Mouse (Mus musculus) lung, postnatal 4 days (tissue): Measurements from ENCODE around the gene Fdxacb1.

ENCODE experiments used
- DNase-seq, 2 experiments: peaks; one replicate each; pipeline ENCODE4 v3.0.0; 2021

The Fdxacb1 gene

GRCm38 (mm10) chr9:50750706-50751105 is 17.3 kb upstream of the Fdxacb1 start:
- DNase-seq = no peak

DNA sequence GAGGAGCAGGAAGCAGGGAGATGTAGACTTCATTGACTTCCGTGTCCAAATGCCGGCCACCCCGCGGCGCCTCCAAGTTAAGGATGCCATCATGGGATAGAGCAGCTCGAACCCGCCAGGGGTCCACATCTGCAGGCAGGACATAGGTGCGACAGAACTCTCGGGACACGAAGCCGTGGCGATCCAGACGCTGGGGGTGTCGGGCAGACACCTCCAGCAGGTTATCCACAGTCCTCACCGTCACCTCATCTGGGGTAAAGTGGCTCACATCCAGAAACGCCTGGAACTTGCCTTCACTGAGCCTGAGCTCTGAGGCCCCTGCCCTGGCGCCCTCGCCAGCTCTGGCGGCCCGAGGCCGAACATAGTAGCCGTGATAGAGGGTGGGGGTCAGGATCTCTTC is 16.7 kb upstream of the Fdxacb1 start, which contains the start of gene Cryab:
Cryab (plus strand) TSS at position 3 of the 400 bp plus-strand sequence.
- peak in 1 of 2 experiments; percentile 29 for DNase-seq

DNA sequence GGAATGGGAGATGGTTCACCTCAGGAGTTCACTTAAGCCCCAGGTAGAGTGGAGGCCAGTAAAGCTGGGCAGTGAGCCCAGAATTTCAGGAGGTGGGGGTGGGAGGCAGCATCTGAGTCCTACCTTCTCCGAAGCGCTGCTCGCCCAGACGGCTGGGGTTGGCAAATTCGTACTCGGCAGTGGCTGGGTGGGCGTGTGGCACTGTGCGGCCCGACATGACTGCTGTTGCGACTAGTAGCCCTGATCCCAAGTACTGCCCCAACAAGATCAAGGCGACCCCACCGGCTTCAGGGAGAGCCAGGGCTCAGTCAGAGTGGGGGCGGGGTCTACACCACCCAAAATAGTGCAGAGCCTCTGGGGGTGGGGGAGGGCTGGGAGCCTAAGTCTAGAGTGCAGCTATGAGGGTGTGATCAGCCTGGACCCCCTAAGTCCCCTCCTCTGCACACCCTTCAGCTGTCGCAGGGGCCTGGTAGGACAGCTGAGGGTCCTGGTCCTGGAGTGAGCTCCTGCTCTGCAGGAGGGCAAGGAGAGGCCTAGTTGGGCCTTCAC is 15.9 kb upstream of the Fdxacb1 start, which contains the start of gene Hspb2:
Hspb2 (minus strand) TSS at position 301 of the 549 bp plus-strand sequence.
- peak; percentile 51 to 64 for DNase-seq

DNA sequence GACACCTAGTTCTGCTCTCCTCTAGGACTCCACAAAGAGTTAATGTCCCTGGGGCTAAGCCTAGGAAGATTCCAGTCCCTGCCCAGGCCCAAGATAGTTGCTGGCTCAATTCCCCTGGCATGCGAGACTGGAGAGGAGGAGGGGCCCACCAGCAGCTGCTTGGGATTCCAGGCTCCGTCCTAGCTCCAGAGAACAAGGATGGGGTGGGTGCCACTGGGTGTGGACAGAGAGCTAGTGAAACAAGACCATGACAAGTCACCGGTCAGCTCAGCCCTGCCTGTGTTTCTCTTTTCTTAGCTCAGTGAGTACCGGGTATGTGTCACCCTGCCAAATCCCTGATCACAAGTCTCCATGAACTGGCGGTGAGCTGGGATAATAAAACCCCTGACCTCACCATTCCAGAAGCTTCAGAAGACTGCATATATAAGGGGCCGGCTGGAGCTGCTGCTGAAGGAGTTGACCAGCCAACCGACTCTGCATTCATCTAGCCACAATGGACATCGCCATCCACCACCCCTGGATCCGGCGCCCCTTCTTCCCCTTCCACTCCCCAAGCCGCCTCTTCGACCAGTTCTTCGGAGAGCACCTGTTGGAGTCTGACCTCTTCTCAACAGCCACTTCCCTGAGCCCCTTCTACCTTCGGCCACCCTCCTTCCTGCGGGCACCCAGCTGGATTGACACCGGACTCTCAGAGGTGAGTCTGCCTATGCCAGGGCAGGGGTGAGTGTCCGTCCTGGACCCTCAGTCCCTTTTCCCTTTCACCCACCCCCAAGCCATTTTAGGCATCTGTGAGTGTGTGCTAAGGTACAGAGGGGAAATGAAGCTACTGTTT is 15.0 kb upstream of the Fdxacb1 start:
- DNase-seq = peak; percentile 83 to 93

DNA sequence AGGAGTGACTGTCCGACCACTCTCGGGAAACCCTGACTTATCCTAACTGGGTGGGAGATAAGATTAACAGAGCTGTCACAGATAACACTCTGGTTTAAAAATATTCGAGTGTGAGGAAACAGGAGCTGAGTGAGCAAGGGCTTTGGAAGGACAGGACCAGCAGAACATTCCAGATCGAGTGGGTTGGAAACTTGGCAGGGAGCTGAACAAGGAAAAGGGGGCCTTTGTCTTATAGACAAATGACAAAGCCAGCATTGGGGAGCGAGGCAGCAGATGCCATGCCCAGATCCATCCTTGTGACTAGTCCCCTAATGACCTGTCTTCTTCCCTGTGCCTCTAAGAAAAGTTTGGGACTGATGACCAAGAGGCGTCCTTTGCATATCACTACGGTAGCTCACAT is 14.1 kb upstream of the Fdxacb1 start:
- no peak for DNase-seq

- DNase-seq = no peak
These were observed 11.3 kb upstream of the Fdxacb1 start for GRCm38 (mm10) chr9:50756711-50757110.

GRCm38 (mm10) chr9:50761520-50762243 is 6.4 kb upstream of the Fdxacb1 start:
- DNase-seq = no peak

DNA sequence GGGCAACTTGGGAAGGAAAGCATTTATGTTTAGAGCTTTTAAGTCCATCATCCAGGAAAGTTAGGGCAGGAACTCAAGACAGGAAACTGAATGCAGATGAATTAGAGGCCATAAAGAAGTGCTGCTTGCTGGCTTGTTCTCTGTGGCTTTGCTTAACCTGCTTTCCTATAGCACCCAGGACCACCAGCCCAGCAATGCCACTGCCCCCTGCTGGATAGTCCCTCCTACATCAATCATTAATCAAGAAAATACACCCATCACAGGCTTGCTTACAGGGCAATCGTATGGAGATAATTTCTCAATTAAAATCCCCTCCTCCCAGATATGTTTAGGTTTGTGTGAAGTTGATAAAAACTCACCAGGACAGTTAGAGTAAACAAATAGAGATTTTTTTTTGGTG is 4.7 kb upstream of the Fdxacb1 start:
- peak in 1 of 2 experiments; percentile 35 for DNase-seq

DNA sequence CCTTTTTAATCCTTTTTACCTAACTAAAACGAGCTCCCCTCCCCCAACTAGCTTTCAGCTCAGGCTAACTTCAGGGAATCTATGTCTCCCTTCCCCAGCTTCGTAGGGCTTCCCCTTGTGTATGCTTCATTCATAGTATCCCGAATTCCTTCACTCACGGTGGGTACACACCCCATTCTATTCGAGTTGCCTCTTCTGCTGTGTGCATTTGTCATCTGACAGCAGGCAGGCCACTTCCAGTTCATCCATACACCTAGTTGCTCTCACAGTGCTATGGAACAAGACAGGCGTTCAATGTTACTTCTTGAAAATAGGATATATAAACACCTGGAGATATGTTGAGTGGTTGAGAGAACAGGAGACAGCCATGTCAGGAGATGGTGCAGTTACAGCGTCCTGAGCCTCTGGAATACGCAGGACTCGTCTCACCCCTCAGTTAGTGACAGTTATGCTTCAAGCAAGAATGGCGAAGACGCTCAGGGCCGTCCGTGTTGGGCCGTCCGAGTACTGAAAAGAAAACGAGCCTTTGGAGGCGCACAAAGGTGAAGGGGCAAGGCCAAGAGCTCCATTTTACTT is 417 bp upstream of the Fdxacb1 start:
- no peak for DNase-seq

- DNase-seq = no peak
These were observed 2.0 kb downstream of the Fdxacb1 start for GRCm38 (mm10) chr9:50770011-50770410.

DNA sequence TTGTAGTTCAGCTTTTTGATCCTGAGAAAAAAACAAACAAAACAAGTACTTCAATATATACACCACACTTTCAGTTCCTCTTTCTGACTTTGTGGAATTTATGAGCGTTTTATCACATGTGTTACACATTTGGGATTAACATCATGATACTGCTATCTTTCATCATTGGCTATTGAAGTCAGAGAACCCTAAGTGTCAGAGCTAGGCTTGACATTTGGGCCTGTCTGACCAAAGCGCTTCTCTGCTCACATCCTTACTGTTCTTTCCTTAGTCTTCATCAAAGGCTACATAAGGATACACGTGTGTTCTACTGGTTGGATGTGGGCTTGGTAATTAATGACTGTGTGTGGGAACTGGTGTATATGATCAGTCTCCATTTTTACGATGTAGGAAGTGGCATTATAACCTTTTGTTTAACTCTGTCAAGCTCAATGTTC is 6.0 kb downstream of the Fdxacb1 start:
- DNase-seq = no peak

- peak; percentile 91 to 93 for DNase-seq
These were observed 7.1 kb downstream of the Fdxacb1 start, which contains the start of the genes Alg9 and 1110032A03Rik for GRCm38 (mm10) chr9:50774991-50775612. Gene Alg9, plus strand, starts transcription at chr9:50775019. Gene 1110032A03Rik, minus strand, starts transcription at chr9:50775520.

- DNase-seq = peak in 1 of 2 experiments; percentile 18
These were observed 7.7 kb downstream of the Fdxacb1 start for GRCm38 (mm10) chr9:50775662-50776126.

GRCm38 (mm10) chr9:50776162-50776760 is 8.2 kb downstream of the Fdxacb1 start:
- no peak for DNase-seq

GRCm38 (mm10) chr9:50782155-50782554 is 14.1 kb downstream of the Fdxacb1 start:
- peak in 1 of 2 experiments; percentile 40 for DNase-seq

DNA sequence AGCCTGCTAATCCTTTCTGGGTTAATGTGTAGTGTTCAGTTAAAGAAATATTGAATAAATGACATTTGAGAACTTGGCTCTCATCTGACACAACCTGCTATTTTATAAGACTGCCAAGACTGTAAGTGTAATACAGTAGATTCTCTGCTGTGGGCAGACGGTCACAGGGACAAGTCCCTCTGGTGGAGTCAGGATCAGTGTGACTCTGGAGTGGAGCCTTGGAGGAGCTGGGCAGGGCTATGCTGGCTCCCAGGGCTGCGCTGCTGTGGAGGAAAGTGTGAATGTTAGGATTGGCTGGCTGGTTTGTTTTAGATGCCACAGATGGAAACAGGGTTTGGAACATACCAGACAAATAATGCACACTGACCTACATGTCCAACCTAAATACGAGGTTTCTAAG is 27.2 kb downstream of the Fdxacb1 start:
- no peak for DNase-seq

GRCm38 (mm10) chr9:50796776-50797175 is 28.7 kb downstream of the Fdxacb1 start:
- DNase-seq = no peak

GRCm38 (mm10) chr9:50797641-50798040 is 29.6 kb downstream of the Fdxacb1 start:
- no peak for DNase-seq

GRCm38 (mm10) chr9:50798368-50798767 is 30.3 kb downstream of the Fdxacb1 start:
- peak; percentile 58 to 61 for DNase-seq

- DNase-seq = peak in 1 of 2 experiments; percentile 66
These were observed 32.9 kb downstream of the Fdxacb1 start for GRCm38 (mm10) chr9:50800985-50801384.

DNA sequence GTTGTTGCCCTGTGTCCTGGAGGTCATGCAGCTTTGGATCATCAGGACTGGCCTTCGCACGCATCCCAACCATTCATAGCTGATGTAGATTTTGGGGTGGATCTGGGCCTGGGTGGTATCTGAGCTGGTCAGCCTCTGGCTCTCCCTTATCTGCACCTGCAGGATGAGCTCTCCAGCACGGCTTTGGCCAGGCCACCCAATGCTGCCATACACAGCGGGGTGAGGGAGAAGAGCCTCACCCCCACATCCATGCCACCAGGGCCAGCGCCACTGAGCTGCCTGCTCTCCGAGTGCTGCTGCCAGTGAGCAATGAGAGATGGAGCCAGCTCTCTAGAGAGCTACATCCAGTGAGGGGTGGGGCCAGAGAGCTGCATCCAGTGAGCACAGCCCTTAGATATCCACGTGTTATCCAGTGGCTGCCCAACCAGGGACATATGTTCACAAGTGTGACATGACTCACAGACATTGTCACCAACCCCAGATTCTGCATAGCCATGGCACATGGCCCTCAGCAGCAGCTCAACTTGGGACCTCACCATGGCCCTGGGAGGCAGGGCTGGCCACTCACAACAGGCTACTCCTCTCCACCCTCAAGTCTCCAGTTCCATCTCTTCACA is 35.1 kb downstream of the Fdxacb1 start:
- no peak for DNase-seq
